Mouse (Mus musculus): ENCODE measurements at regions not wholly inside any gene's neighbourhood (a gene's known extent, or its start where the extent isn't known, plus 50 kb on each side); places are given as distances from the start of the nearest gene placed in this dataset.
A peak's percentile ranks its signal among the peaks of the same experiment; 100 is the strongest.

- no peak for DNase-seq
These were observed 53.8 kb upstream of the Tbx18 start for GRCm38 (mm10) chr9:87784872-87785271.

- DNase-seq = no peak
These were observed 80.7 kb upstream of the Tbx18 start for GRCm38 (mm10) chr9:87811746-87812145.

- DNase-seq = no peak
These were observed 91.2 kb upstream of the Tbx18 start for GRCm38 (mm10) chr9:87822276-87822675.

- peak; percentile 24 for DNase-seq
These were observed 93.7 kb upstream of the Tbx18 start for GRCm38 (mm10) chr9:87824691-87825230.

GRCm38 (mm10) chr9:87843898-87844297 is 112.8 kb upstream of the Tbx18 start:
- peak; percentile 33 for DNase-seq

GRCm38 (mm10) chr9:87844453-87844852 is 113.4 kb upstream of the Tbx18 start:
- DNase-seq = no peak

GRCm38 (mm10) chr9:87848882-87849281 is 117.8 kb upstream of the Tbx18 start:
- no peak for DNase-seq

GRCm38 (mm10) chr9:87850133-87850532 is 119.1 kb upstream of the Tbx18 start:
- no peak for DNase-seq

GRCm38 (mm10) chr9:87861588-87861987 is 130.5 kb upstream of the Tbx18 start:
- DNase-seq = no peak

- DNase-seq = no peak
These were observed 134.2 kb upstream of the Tbx18 start for GRCm38 (mm10) chr9:87865236-87865635.

- DNase-seq = no peak
These were observed 141.4 kb upstream of the Tbx18 start for GRCm38 (mm10) chr9:87872384-87872905.

- DNase-seq = no peak
These were observed 151.5 kb upstream of the Tbx18 start for GRCm38 (mm10) chr9:87882587-87882986.

GRCm38 (mm10) chr9:87883069-87883468 is 152.0 kb upstream of the Tbx18 start:
- DNase-seq = no peak

GRCm38 (mm10) chr9:87894051-87894450 is 163.0 kb upstream of the Tbx18 start:
- peak; percentile 18 for DNase-seq

GRCm38 (mm10) chr9:87894596-87894995 is 163.5 kb upstream of the Tbx18 start:
- no peak for DNase-seq

GRCm38 (mm10) chr9:87895526-87895925 is 164.5 kb upstream of the Tbx18 start:
- DNase-seq = no peak

GRCm38 (mm10) chr9:87897336-87897735 is 166.3 kb upstream of the Tbx18 start:
- DNase-seq = no peak

- no peak for DNase-seq
These were observed 168.3 kb upstream of the Tbx18 start for GRCm38 (mm10) chr9:87899368-87899767.

- DNase-seq = no peak
These were observed 168.7 kb upstream of the Tbx18 start for GRCm38 (mm10) chr9:87899800-87900199.

GRCm38 (mm10) chr9:87921291-87921690 is 190.2 kb upstream of the Tbx18 start:
- no peak for DNase-seq

GRCm38 (mm10) chr9:87925151-87925550 is 194.1 kb upstream of the Tbx18 start:
- DNase-seq = no peak

GRCm38 (mm10) chr9:87933230-87933629 is 202.2 kb upstream of the Tbx18 start:
- no peak for DNase-seq

GRCm38 (mm10) chr9:87952426-87952825 is 221.4 kb upstream of the Tbx18 start:
- DNase-seq = no peak

GRCm38 (mm10) chr9:87954941-87955340 is 223.9 kb upstream of the Tbx18 start:
- no peak for DNase-seq

GRCm38 (mm10) chr9:87961796-87962195 is 230.7 kb upstream of the Tbx18 start:
- no peak for DNase-seq
